Comparison of ENCODE assay signal across 8 mouse cellular contexts in the genomic region with DNA sequence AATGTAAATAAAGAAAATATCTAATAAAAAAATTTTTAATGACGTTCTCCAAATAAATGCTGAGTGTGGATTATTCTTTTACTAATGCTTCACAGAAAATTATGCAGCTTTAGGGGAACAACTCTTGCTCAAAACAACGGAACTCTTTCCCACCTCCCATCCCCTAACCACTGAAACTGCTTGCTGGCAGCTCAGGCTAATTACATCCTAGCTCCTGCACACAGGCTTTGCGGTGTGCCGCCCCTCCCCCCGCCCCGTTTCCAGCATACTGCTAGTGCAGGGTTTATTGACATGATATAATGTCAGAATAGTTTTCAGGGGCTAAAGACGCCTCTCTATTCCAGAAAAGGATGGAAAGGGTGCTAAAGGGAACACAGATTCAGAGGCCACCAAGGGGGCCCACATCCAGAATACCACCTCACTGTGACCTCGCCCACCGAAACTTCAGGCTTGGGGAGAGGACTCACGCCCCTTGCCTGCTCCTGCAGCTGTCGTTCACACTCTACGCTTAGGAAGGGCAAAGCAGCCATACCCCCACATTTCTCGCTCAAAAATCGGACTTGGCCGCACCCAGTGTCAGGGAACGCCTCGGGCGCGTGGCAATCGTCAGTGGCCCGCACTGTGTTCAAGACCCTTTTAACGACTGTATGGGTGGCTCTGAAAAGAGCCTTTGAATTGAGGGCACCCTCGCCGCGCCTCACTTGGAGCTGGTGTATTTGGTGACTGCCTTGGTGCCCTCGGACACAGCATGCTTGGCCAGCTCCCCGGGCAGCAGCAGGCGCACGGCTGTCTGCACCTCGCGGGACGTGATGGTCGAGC. TPM values are rescaled to one million over a fixed set of nuclear protein-coding genes. Genes with fewer than 3 reads are reported as not detected.
A peak's percentile ranks its signal among the peaks of the same experiment; 100 is the strongest.
DNase-seq lines count a peak whose midpoint lies in the region; ATAC-seq and TF ChIP-seq lines count a peak whose summit lies in the region.

No protein-coding gene starts in this region.

- H3K36me3 ChIP-seq in heart, embryonic 13.5 days: peaks cover 16% of the 10 kb centered on the region
- H3K36me3 ChIP-seq in E14TG2a.4 (ENCODE audit: insufficient read depth, low read length): peaks cover 20% of the 10 kb centered on the region
- H3K36me3 ChIP-seq in embryonic facial prominence, embryonic 12.5 days: peaks cover 8% of the 10 kb centered on the region; the same call in 1 of the 2 replicates
- H3K36me3 ChIP-seq in midbrain, embryonic 12.5 days: 0 out of 2 replicates have a peak, but pooled peaks cover 10% of the 10 kb centered on the region

- 1% methylated on average over 33 of the region's 33 CpGs for WGBS in heart, embryonic 13.5 days
- WGBS in embryonic facial prominence, embryonic 12.5 days: under 1% methylated on average over 33 of the region's 33 CpGs
- WGBS in midbrain, embryonic 12.5 days: 1% methylated on average over 33 of the region's 33 CpGs

- DNase-seq in heart, adult 18-20 months: no peak
- DNase-seq in induced T-regulatory cell, adult 2 months (ENCODE audit: low read depth): peak; percentile 82
- peak; percentile 41 to 51 for DNase-seq in thymus, postnatal 10 days (ENCODE audit: low spot score in 2 of 2)
- DNase-seq in left cerebral cortex, adult 11 months (ENCODE audit: low spot score): no peak

- H3K4me3 ChIP-seq in heart, embryonic 13.5 days: peak overlapping the region; percentile 76
- peak overlapping the region; percentile 84 for H3K4me3 ChIP-seq in E14TG2a.4 (replicated peaks; ENCODE audit: low read length)
- H3K4me3 ChIP-seq in embryonic facial prominence, embryonic 12.5 days: peak overlapping the region; percentile 89
- peak overlapping the region; percentile 58 for H3K4me3 ChIP-seq in midbrain, embryonic 12.5 days

- peaks cover 39% of the 10 kb centered on the region for H3K4me1 ChIP-seq in heart, embryonic 13.5 days
- H3K4me1 ChIP-seq in E14TG2a.4 (replicated peaks; ENCODE audit: low read depth, low read length): peaks cover 27% of the 10 kb centered on the region
- H3K4me1 ChIP-seq in embryonic facial prominence, embryonic 12.5 days: peaks cover 24% of the 10 kb centered on the region
- H3K4me1 ChIP-seq in midbrain, embryonic 12.5 days: peaks cover 45% of the 10 kb centered on the region

- TF ChIP-seq CTCF in E14TG2a.4 (conservative IDR thresholded peaks at IDR 0.05; ENCODE audit: low read length): no peak

- peak overlapping the region; percentile 97 for H3K4me2 ChIP-seq in heart, embryonic 13.5 days
- H3K4me2 ChIP-seq in embryonic facial prominence, embryonic 12.5 days (replicated peaks): peak overlapping the region; percentile 90
- H3K4me2 ChIP-seq in midbrain, embryonic 12.5 days (replicated peaks): peak overlapping the region; percentile 94

- H3K27me3 ChIP-seq in heart, embryonic 13.5 days (replicated peaks): peaks cover 28% of the 10 kb centered on the region
- H3K27me3 ChIP-seq in E14TG2a.4 (ENCODE audit: insufficient read depth, low read length): peaks cover 51% of the 10 kb centered on the region
- H3K27me3 ChIP-seq in embryonic facial prominence, embryonic 12.5 days: peaks cover 5% of the 10 kb centered on the region; the same call in 1 of the 2 replicates
- H3K27me3 ChIP-seq in midbrain, embryonic 12.5 days: peaks cover 10% of the 10 kb centered on the region

- peak overlapping the region; percentile 100 for H3K27ac ChIP-seq in heart, embryonic 13.5 days (replicated peaks)
- peak overlapping the region; percentile 98 for H3K27ac ChIP-seq in embryonic facial prominence, embryonic 12.5 days
- H3K27ac ChIP-seq in midbrain, embryonic 12.5 days (replicated peaks): peak overlapping the region; percentile 99

- H3K9ac ChIP-seq in heart, embryonic 13.5 days: peak overlapping the region; percentile 92
- H3K9ac ChIP-seq in embryonic facial prominence, embryonic 12.5 days: peak overlapping the region; percentile 72
- peak overlapping the region; percentile 94 for H3K9ac ChIP-seq in midbrain, embryonic 12.5 days (replicated peaks)

- no peaks in the 10 kb centered on the region for H3K9me3 ChIP-seq in heart, embryonic 13.5 days
- no peaks in the 10 kb centered on the region for H3K9me3 ChIP-seq in E14TG2a.4 (ENCODE audit: low read length)
- H3K9me3 ChIP-seq in embryonic facial prominence, embryonic 12.5 days: no peaks in the 10 kb centered on the region
- H3K9me3 ChIP-seq in midbrain, embryonic 12.5 days: no peaks in the 10 kb centered on the region

- no peak for ATAC-seq in heart, embryonic 13.5 days (ENCODE audit: extremely low read depth, insufficient number of reproducible peaks, low FRiP score, low TSS enrichment)
- peak; percentile 17; the same call in 1 of the 2 replicates for ATAC-seq in embryonic facial prominence, embryonic 12.5 days (ENCODE audit: insufficient number of reproducible peaks, insufficient read depth, low FRiP score, low TSS enrichment)
- ATAC-seq in midbrain, embryonic 12.5 days (ENCODE audit: low FRiP score, low read depth): peak; percentile 8

RNA-seq across cellular contexts. Expression of a gene that starts 0.9 kb away (rescaled TPM):
- 26.4 and 28.5 TPM in 2 replicates for polyA plus RNA-seq in heart, embryonic 13.5 days (2015; fragmentation: Nextera tagmentation; extraction: Ambion mirVana)
- total RNA-seq in heart, adult 18-20 months (2021): 10 to 100 TPM; 13.9 to 17.4 TPM
- 36.3 and 40.0 TPM in 2 replicates for polyA plus RNA-seq in embryonic facial prominence, embryonic 12.5 days (2016; fragmentation: Nextera tagmentation; extraction: Ambion mirVana)
- polyA plus RNA-seq in midbrain, embryonic 12.5 days (2016; fragmentation: Nextera tagmentation; extraction: Ambion mirVana): 87.2 and 87.5 TPM in 2 replicates

RNA-seq across cellular contexts. Expression of a gene that starts 0.9 kb away (rescaled TPM):
- polyA plus RNA-seq in heart, embryonic 13.5 days (2015; fragmentation: Nextera tagmentation; extraction: Ambion mirVana): 0.43 and 0.76 TPM in 2 replicates
- under 1 TPM in 1 of 2 experiments, not detected in 1; 0.12 TPM for total RNA-seq in heart, adult 18-20 months (2021)
- polyA plus RNA-seq in embryonic facial prominence, embryonic 12.5 days (2016; fragmentation: Nextera tagmentation; extraction: Ambion mirVana): 0.51 and 0.55 TPM in 2 replicates
- 0.64 and 0.86 TPM in 2 replicates for polyA plus RNA-seq in midbrain, embryonic 12.5 days (2016; fragmentation: Nextera tagmentation; extraction: Ambion mirVana)

RNA-seq across cellular contexts. Expression of a gene that starts 4.8 kb away (rescaled TPM):
- polyA plus RNA-seq in heart, embryonic 13.5 days (2015; fragmentation: Nextera tagmentation; extraction: Ambion mirVana): 14.4 and 14.9 TPM in 2 replicates
- 1 to 10 TPM; 1.0 to 1.4 TPM for total RNA-seq in heart, adult 18-20 months (2021)
- polyA plus RNA-seq in embryonic facial prominence, embryonic 12.5 days (2016; fragmentation: Nextera tagmentation; extraction: Ambion mirVana): 52.7 and 70.4 TPM in 2 replicates
- 177 and 223 TPM in 2 replicates for polyA plus RNA-seq in midbrain, embryonic 12.5 days (2016; fragmentation: Nextera tagmentation; extraction: Ambion mirVana)

RNA-seq across cellular contexts. Expression of a gene that starts 14.8 kb away (rescaled TPM):
- polyA plus RNA-seq in heart, embryonic 13.5 days (2015; fragmentation: Nextera tagmentation; extraction: Ambion mirVana): 151 and 166 TPM in 2 replicates
- 100 to 1,000 TPM; 165 to 170 TPM for total RNA-seq in heart, adult 18-20 months (2021)
- 366 and 374 TPM in 2 replicates for polyA plus RNA-seq in embryonic facial prominence, embryonic 12.5 days (2016; fragmentation: Nextera tagmentation; extraction: Ambion mirVana)
- polyA plus RNA-seq in midbrain, embryonic 12.5 days (2016; fragmentation: Nextera tagmentation; extraction: Ambion mirVana): 437 and 465 TPM in 2 replicates

RNA-seq across cellular contexts. Expression of a gene that starts 24.3 kb away (rescaled TPM):
- polyA plus RNA-seq in heart, embryonic 13.5 days (2015; fragmentation: Nextera tagmentation; extraction: Ambion mirVana): 25.6 and 28.2 TPM in 2 replicates
- total RNA-seq in heart, adult 18-20 months (2021): 10 to 100 TPM; 15.2 to 15.4 TPM
- polyA plus RNA-seq in embryonic facial prominence, embryonic 12.5 days (2016; fragmentation: Nextera tagmentation; extraction: Ambion mirVana): 22.7 and 23.3 TPM in 2 replicates
- polyA plus RNA-seq in midbrain, embryonic 12.5 days (2016; fragmentation: Nextera tagmentation; extraction: Ambion mirVana): 19.9 and 20.5 TPM in 2 replicates

Comparison
In these comparisons a context has a peak if more than half of its experiments do, and no peak if none do; other contexts are left out.
1. DNase-seq: peak in induced T-regulatory cell, adult 2 months (single experiment) and thymus, postnatal 10 days (2 of 2); none in heart, adult 18-20 months (0 of 2) and left cerebral cortex, adult 11 months (single experiment).
2. Peak in every context shown above with its lines, with median percentiles within 50 percentile points of each other: H3K27ac ChIP-seq, H3K4me2 ChIP-seq, H3K4me3 ChIP-seq and H3K9ac ChIP-seq.